23 mouse cellular contexts compared by ENCODE assay signal in genomic region chr14:115843783-115844182, GRCm38 (mm10).
A peak's percentile ranks its signal among the peaks of the same experiment; 100 is the strongest.
DNase-seq lines count a peak whose midpoint lies in the region; ATAC-seq and TF ChIP-seq lines count a peak whose summit lies in the region.
"Had no signal": no experiment of that assay in that cellular context is flagged by ENCODE, and none has a peak within 500 bp of the region (broad histone marks: within the 10 kb centered on the region; RNA-seq: fewer than 3 reads in every experiment).

No protein-coding gene starts in this region.

- TF ChIP-seq CTCF in heart, adult 2 months (IDR thresholded peaks at IDR 0.05): no peak

- no peaks in the 10 kb centered on the region for H3K79me2 ChIP-seq in heart, adult 2 months (replicated peaks; ENCODE audit: control insufficient read depth, insufficient read depth, low read length)

- H3K36me3 ChIP-seq in heart, adult 2 months (ENCODE audit: control insufficient read depth, insufficient read depth, low read length): no peaks in the 10 kb centered on the region
- no peaks in the 10 kb centered on the region for H3K36me3 ChIP-seq in midbrain, embryonic 15.5 days (replicated peaks)
- H3K36me3 ChIP-seq: G1E had no signal

- ATAC-seq in frontal cortex, adult (ENCODE audit: low TSS enrichment): peak; percentile 95
- no peak for ATAC-seq in midbrain, embryonic 15.5 days (replicated peaks)
- ATAC-seq: activated CD4-positive, CD25-positive, alpha-beta regulatory T cell, adult 4 months; CD4-positive, CD25-positive, alpha-beta regulatory T cell, adult 4 months; Patski had no signal

- H3K27me3 ChIP-seq in heart, adult 2 months (ENCODE audit: control insufficient read depth, insufficient read depth, low read length): no peaks in the 10 kb centered on the region
- no peaks in the 10 kb centered on the region for H3K27me3 ChIP-seq in midbrain, embryonic 15.5 days (replicated peaks)
- H3K27me3 ChIP-seq: CH12.LX had no signal

- TF ChIP-seq EP300 in heart, adult 2 months (IDR thresholded peaks at IDR 0.05; ENCODE audit: insufficient read depth, low read depth, low read length): no peak

- no peak overlapping the region for H3K9ac ChIP-seq in heart, adult 2 months (ENCODE audit: low read depth, low read length)
- no peak overlapping the region for H3K9ac ChIP-seq in midbrain, embryonic 15.5 days

- no peak overlapping the region for H3K4me2 ChIP-seq in midbrain, embryonic 15.5 days

- no peak for TF ChIP-seq POLR2A in heart, adult 2 months (IDR thresholded peaks at IDR 0.05; ENCODE audit: insufficient read depth, low read depth, low read length)

- H3K9me3 ChIP-seq in midbrain, embryonic 15.5 days: no peaks in the 10 kb centered on the region
- H3K9me3 ChIP-seq: G1E had no signal

- H3K27ac ChIP-seq in heart, adult 2 months: no peak overlapping the region
- H3K27ac ChIP-seq in midbrain, embryonic 15.5 days: no peak overlapping the region

- no peaks in the 10 kb centered on the region for H3K4me1 ChIP-seq in heart, adult 2 months (ENCODE audit: control insufficient read depth, insufficient read depth, low read length)
- H3K4me1 ChIP-seq in midbrain, embryonic 15.5 days: no peaks in the 10 kb centered on the region

- WGBS in heart, adult 2 months: 56% methylated on average over 2 of the region's 2 CpGs
- 84% methylated on average over 2 of the region's 2 CpGs for WGBS in midbrain, embryonic 15.5 days

- no peak overlapping the region for H3K4me3 ChIP-seq in heart, adult 2 months
- H3K4me3 ChIP-seq in midbrain, embryonic 15.5 days: no peak overlapping the region

- intact Hi-C loops in heart, adult 2 months (cut with DNase I): no loop called here

- DNase-seq in frontal cortex, postnatal 25 days (ENCODE audit: low spot score in 2 of 2): no peak
- DNase-seq in left cerebral cortex, adult 11 months (ENCODE audit: low spot score): peak; percentile 8
- DNase-seq in left cerebral cortex, adult 8-10 months (ENCODE audit: low spot score in 2 of 2): no peak
- peak; percentile 39 for DNase-seq in brain, adult 2 months (ENCODE audit: low read depth, low spot score)
- DNase-seq in telencephalon, adult 2 months (ENCODE audit: low read depth, low spot score): peak; percentile 41
- no peak for DNase-seq in heart, adult 2 months
- DNase-seq: adrenal gland, adult 2 months; adrenal gland, adult 8-10 months; adrenal gland, postnatal 10 days; adrenal gland, postnatal 14 days; adrenal gland, postnatal 25 days; adrenal gland, postnatal 36 days; B cell, adult 2 months; cerebellum, adult 11 months; cerebellum, adult 11-12 months; cerebellum, adult 18-20 months had no signal

Comparison
In these comparisons a context has a peak if more than half of its experiments do, and no peak if none do; other contexts are left out.
1. DNase-seq: peak in left cerebral cortex, adult 11 months (single experiment), brain, adult 2 months (single experiment) and telencephalon, adult 2 months (single experiment); none in frontal cortex, postnatal 25 days (0 of 2), left cerebral cortex, adult 8-10 months (0 of 2) and heart, adult 2 months (0 of 2).